Mouse (Mus musculus) kidney, postnatal 14 days (tissue): Measurements from ENCODE around the gene Cyp24a1.
"Not testable (repeated sequence)": the region's sequence is repeated elsewhere in the genome, so short reads cannot be mapped to it uniquely, and the experiment has no call there.

Experiments
- DNase-seq: peaks from one replicate; pipeline ENCODE4 v3.0.0; 2022; ENCODE audit warnings: mixed read lengths

Gene Cyp24a1

GRCm38 (mm10) chr2:170494784-170495710 lies 1.9 kb downstream of the Cyp24a1 start:
- no peak for DNase-seq

GRCm38 (mm10) chr2:170487890-170488502 lies 8.9 kb downstream of the Cyp24a1 start:
- no peak for DNase-seq

GRCm38 (mm10) chr2:170487202-170487601 lies 9.7 kb downstream of the Cyp24a1 start:
- no peak for DNase-seq

- no peak for DNase-seq
These were observed 13.0 kb downstream of the Cyp24a1 start for GRCm38 (mm10) chr2:170483914-170484313.

GRCm38 (mm10) chr2:170482019-170482540 lies 14.9 kb downstream of the Cyp24a1 start:
- DNase-seq = no peak

- no peak for DNase-seq
These were observed 20.3 kb downstream of the Cyp24a1 start for GRCm38 (mm10) chr2:170476643-170477042.

- DNase-seq = no peak
These were observed 20.7 kb downstream of the Cyp24a1 start for GRCm38 (mm10) chr2:170476215-170476614.

- DNase-seq = peak; percentile 66
These were observed 21.8 kb downstream of the Cyp24a1 start for GRCm38 (mm10) chr2:170475164-170475563.

GRCm38 (mm10) chr2:170474125-170474524 lies 22.8 kb downstream of the Cyp24a1 start:
- DNase-seq = no peak

- no peak for DNase-seq
These were observed 26.4 kb downstream of the Cyp24a1 start for GRCm38 (mm10) chr2:170470591-170470990.

GRCm38 (mm10) chr2:170469616-170470308 lies 27.2 kb downstream of the Cyp24a1 start:
- peak; percentile 85 for DNase-seq

- DNase-seq = peak; percentile 14
These were observed 28.9 kb downstream of the Cyp24a1 start for GRCm38 (mm10) chr2:170468009-170468408.

- peak; percentile 68 for DNase-seq
These were observed 32.1 kb downstream of the Cyp24a1 start for GRCm38 (mm10) chr2:170464817-170465216.

- DNase-seq = peak; percentile 78
These were observed 35.3 kb downstream of the Cyp24a1 start for GRCm38 (mm10) chr2:170461652-170462051.

- DNase-seq = peak; percentile 63
These were observed 37.1 kb downstream of the Cyp24a1 start for GRCm38 (mm10) chr2:170459805-170460204.

- no peak for DNase-seq
These were observed 37.8 kb downstream of the Cyp24a1 start for GRCm38 (mm10) chr2:170459183-170459582.

- DNase-seq = not testable (repeated sequence)
These were observed 43.1 kb downstream of the Cyp24a1 start for GRCm38 (mm10) chr2:170453809-170454208.

GRCm38 (mm10) chr2:170450933-170451332 lies 46.0 kb downstream of the Cyp24a1 start:
- DNase-seq = peak; percentile 89

- no peak for DNase-seq
These were observed 49.3 kb downstream of the Cyp24a1 start for GRCm38 (mm10) chr2:170447651-170448050.

- DNase-seq = no peak
These were observed 50.0 kb downstream of the Cyp24a1 start for GRCm38 (mm10) chr2:170446843-170447383.

GRCm38 (mm10) chr2:170445861-170446260 lies 51.1 kb downstream of the Cyp24a1 start:
- DNase-seq = no peak

GRCm38 (mm10) chr2:170442535-170442934 lies 54.4 kb downstream of the Cyp24a1 start:
- DNase-seq = peak; percentile 46

GRCm38 (mm10) chr2:170438782-170439181 lies 58.2 kb downstream of the Cyp24a1 start:
- no peak for DNase-seq
